ENCODE assay signal across 17 mouse cellular contexts in the genomic region with DNA sequence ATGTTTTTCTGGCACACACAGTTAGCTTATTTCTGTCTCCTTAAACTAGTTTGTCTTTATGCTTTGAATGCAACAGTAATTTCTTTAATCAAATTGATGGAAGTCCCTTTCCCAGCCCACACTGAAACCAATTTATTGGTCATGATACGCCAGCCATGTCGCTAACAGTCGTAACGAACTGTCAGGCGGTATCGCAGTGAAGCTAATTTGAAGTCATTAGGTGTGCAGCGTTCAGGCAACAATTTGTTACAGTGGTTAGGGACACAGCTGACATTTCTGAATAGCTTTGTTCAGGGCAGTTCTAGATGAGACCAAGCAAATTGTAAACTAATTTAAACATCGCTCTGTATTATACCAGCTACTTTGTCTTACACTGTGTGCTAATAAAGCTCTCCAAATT.
"Had no signal": no experiment of that assay in that cellular context is flagged by ENCODE, and none has a peak within 500 bp of the region (broad histone marks: within the 10 kb centered on the region; RNA-seq: fewer than 3 reads in every experiment).

No protein-coding gene starts in this region.

- H3K4me1 ChIP-seq: lung, embryonic 15.5 days; megakaryocyte, embryonic 14.5 days; stomach, embryonic 15.5 days had no signal

- DNase-seq: liver, postnatal 0 days; lung, adult 2 months; lung, postnatal 14 days; lung, postnatal 36 days; right cerebral cortex, postnatal 14 days; thymus, adult 2 months; thymus, postnatal 25 days had no signal

- H3K4me2 ChIP-seq: lung, embryonic 15.5 days; midbrain, embryonic 11.5 days; midbrain, embryonic 13.5 days; midbrain, embryonic 15.5 days; neural tube, embryonic 12.5 days; stomach, embryonic 15.5 days had no signal

- H3K27me3 ChIP-seq: lung, embryonic 15.5 days; megakaryocyte, embryonic 14.5 days; midbrain, embryonic 15.5 days; neural tube, embryonic 12.5 days; stomach, embryonic 15.5 days had no signal

- H3K36me3 ChIP-seq: lung, embryonic 15.5 days; midbrain, embryonic 13.5 days; midbrain, embryonic 15.5 days; neural tube, embryonic 12.5 days; stomach, embryonic 15.5 days had no signal

- H3K9me3 ChIP-seq: lung, embryonic 15.5 days; midbrain, embryonic 13.5 days; midbrain, embryonic 15.5 days; neural tube, embryonic 12.5 days; stomach, embryonic 15.5 days had no signal

- ATAC-seq: liver, postnatal 0 days; lung, postnatal 0 days; midbrain, embryonic 13.5 days; midbrain, embryonic 15.5 days had no signal

- H3K9ac ChIP-seq: liver, postnatal 0 days; lung, embryonic 15.5 days; midbrain, embryonic 13.5 days; midbrain, embryonic 15.5 days; neural tube, embryonic 12.5 days; stomach, embryonic 15.5 days had no signal

- H3K4me3 ChIP-seq: lung, embryonic 15.5 days; megakaryocyte, embryonic 14.5 days; midbrain, embryonic 13.5 days; midbrain, embryonic 15.5 days; neural tube, embryonic 12.5 days; stomach, embryonic 15.5 days had no signal

- H3K27ac ChIP-seq: lung, embryonic 15.5 days; macrophage; midbrain, embryonic 13.5 days; midbrain, embryonic 15.5 days; neural tube, embryonic 12.5 days; stomach, embryonic 15.5 days; stomach, postnatal 0 days had no signal
